Mouse (Mus musculus) G1E (cell line): ENCODE measurements around the gene Stap2.

ENCODE experiments used
- CTCF ChIP-seq: IDR thresholded peaks from 2 replicates; pipeline ENCODE4 v1.5.1; 2012; ENCODE audit warnings: low read depth, low read length, inconsistent platforms, mixed read lengths
- GATA1 ChIP-seq: IDR thresholded peaks from 2 replicates; pipeline ENCODE4 v1.6.1; 2012; ENCODE audit warnings: borderline replicate concordance, low read length, inconsistent platforms, mixed read lengths
- POLR2AphosphoS5 ChIP-seq: IDR thresholded peaks from 2 replicates; pipeline ENCODE4 v1.6.1; 2012; ENCODE audit warnings: low read depth, low read length, inconsistent platforms; ENCODE audit not compliant: insufficient replicate concordance
- TAL1 ChIP-seq: conservative IDR thresholded peaks from 2 replicates; pipeline ENCODE4 v1.6.1; 2012; ENCODE audit warnings: low read depth, low read length, inconsistent platforms, mixed read lengths

DNA sequence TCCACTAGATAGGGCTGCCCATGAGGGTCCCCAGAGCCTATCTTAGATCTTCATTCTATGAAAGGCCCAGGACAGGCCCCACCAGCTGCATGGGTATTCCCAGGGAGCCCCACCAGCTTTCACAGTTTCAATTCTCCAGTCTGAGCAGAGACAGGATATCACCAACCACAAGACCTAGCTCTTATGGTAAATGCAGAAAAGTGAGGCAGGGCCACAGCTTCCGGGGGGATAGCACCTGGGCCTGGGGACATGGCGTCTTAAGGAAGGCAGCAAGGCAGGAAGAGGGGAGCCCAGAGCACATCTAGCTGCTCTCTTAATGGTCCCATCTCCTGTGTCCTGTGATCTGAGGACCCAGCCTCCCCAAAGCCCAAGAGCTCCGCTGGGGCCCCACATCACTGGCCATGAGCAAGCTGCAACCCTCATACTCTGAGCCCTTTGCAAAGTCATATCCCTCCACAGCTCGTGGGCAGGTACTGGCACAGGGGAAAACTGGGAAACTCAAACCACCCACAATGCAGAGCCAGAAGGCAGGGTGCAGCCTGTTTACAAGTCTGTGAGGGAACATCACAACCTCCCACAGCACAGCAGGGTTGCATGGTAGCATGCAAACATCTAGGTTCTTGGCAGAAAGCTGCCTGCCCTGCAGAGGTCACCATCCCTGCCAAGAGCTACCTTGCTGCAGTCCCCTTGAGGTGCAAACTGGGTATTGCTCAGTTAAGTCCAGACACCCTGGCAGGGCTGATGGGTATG lies 16.0 kb upstream of the Stap2 start:
- TF ChIP-seq CTCF (no peak), TAL1 (no peak), POLR2AphosphoS5 (no peak), GATA1 (no peak)
